Mouse (Mus musculus): ENCODE measurements at regions not wholly inside any gene's neighbourhood (a gene's known extent, or its start where the extent isn't known, plus 50 kb on each side); places are given as distances from the start of the nearest gene placed in this dataset.

DNA sequence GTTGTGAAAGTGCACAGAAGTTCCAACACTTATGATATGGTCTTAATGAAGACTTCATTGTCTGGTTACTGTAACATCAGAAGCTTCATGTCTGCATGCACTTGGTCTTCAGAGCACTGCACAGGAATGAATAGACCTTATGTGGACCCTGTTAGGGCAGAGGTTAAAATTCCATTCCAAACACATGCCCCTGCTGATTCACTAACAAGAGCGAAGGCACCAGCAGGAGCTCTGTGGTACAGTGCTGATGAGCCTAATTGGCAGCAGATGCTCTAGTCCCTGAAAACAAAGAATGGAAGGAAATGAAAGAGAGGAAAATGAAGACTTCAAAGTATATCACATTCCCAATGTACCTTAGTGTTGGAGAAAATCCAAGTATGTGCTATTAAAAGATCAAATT, 365.1 kb upstream of the Alcam start:
- no peak overlapping the region for H3K27ac ChIP-seq
- 65% methylated on average over 1 of the region's 1 CpGs for WGBS
- H3K27me3 ChIP-seq (replicated peaks): no peaks in the 10 kb centered on the region
- no peak for ATAC-seq (ENCODE audit: low FRiP score, low read depth)
- H3K4me3 ChIP-seq: no peak overlapping the region
- no peak overlapping the region for H3K9ac ChIP-seq
- no peaks in the 10 kb centered on the region for H3K9me3 ChIP-seq
- H3K36me3 ChIP-seq: no peaks in the 10 kb centered on the region
- no peaks in the 10 kb centered on the region for H3K4me1 ChIP-seq
- H3K4me2 ChIP-seq (replicated peaks): no peak overlapping the region

DNA sequence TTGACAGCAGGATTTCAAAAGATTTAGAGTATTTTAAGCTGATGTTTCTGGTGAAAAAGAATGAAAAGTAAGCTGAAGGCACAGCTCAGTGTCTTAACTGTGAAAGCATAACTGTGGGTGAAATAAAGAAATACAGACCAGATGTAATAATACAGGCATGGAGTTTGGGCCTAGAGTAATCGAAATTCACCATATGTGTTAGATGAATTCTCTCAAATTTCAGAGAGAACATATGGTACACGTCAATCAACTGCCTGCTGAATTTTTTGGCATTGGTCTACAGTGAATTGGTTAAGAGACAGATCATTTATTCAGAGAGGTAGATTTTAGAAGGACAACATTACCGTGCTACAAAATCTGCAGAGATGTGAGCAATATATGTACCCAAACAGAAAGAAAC, 357.3 kb upstream of the Alcam start:
- Histone ChIP-seq H3K27ac (no peak overlapping the region), H3K27me3 (replicated peaks) (no peaks in the 10 kb centered on the region), H3K4me3 (no peak overlapping the region), H3K4me1 (no peaks in the 10 kb centered on the region), H3K4me2 (replicated peaks) (no peak overlapping the region), H3K9ac (no peak overlapping the region), H3K9me3 (no peaks in the 10 kb centered on the region), H3K36me3 (no peaks in the 10 kb centered on the region)
- WGBS: 74% methylated on average over 3 of the region's 3 CpGs
- ATAC-seq (ENCODE audit: low FRiP score, low read depth): no peak

DNA sequence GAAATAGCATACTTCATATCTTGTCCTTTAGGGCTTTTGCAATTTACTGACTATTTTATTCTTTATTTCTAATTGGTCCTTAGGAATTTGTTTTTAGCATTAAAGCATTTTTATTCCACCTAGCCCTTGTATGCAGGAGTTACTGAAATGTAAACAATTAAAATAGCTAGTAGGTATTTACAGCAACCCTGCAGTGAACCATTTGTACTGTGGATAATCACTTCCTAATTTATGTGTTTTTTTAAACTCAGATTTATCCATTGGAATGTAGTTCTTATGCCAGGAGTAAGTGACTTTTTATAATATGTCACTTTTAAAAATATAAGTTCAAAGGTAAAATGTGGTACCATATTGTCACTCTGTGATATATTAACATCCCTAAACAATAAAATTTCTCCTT, 350.5 kb upstream of the Alcam start:
- Histone ChIP-seq H3K36me3 (no peaks in the 10 kb centered on the region), H3K27me3 (replicated peaks) (no peaks in the 10 kb centered on the region), H3K9me3 (no peaks in the 10 kb centered on the region), H3K4me2 (replicated peaks) (no peak overlapping the region), H3K4me3 (no peak overlapping the region), H3K27ac (no peak overlapping the region), H3K9ac (no peak overlapping the region), H3K4me1 (no peaks in the 10 kb centered on the region)
- ATAC-seq (ENCODE audit: low FRiP score, low read depth): no peak

DNA sequence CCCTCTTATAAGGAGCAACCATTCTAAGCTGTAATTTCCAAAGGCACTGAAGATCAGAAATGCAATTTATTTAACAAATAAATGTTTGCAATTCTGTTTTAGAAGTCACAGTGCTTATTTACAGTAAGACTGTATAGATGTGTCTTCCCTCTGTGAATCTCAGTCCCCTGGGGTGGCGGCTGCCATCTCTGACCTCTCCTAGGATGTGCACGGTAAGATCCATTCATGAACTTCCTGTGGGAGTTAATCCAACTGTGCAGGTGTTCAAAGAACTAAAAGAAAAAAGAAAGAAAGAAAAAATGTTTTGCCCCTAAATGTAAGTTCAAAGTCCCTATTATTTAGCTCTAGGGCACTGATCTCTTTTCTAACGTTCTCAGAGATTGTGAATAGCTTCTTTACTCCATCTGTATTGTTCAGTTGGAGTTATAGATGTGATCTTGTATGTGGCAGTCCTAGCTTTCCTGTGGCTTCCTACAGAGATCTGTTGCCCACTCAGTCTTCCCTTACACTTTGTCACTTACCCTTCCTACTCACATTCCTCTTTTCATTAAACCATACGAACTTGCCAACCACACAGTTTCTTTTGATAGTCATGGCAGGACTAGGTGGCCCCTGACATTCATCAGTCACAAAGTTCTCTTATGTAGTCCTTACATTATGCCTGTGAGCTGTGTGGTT, 346.0 kb upstream of the Alcam start:
- Histone ChIP-seq H3K27ac (no peak overlapping the region), H3K9me3 (no peaks in the 10 kb centered on the region), H3K4me1 (no peaks in the 10 kb centered on the region), H3K4me2 (replicated peaks) (no peak overlapping the region), H3K27me3 (replicated peaks) (no peaks in the 10 kb centered on the region), H3K4me3 (no peak overlapping the region), H3K36me3 (no peaks in the 10 kb centered on the region), H3K9ac (no peak overlapping the region)
- ATAC-seq (ENCODE audit: low FRiP score, low read depth): no peak
- 50% methylated on average over 4 of the region's 4 CpGs for WGBS

DNA sequence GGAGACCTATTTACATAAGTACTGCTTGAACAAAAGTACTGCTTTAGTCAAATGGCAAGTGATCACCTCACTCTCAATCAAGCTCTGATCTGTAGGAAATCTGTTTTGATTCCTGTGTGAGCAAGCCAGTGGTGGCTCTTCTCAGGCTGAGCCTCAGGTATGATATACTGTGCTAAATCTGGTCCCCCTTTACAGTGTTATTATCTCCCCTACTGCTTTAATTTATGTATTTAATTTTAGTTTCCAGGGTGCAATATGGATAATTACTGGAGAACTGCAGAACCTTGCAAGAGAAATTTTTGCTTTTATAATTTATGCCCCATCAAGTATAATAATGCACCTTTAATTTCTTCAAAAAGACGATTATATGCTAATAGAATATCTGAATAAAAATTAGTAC, 341.3 kb upstream of the Alcam start:
- H3K27ac ChIP-seq: no peak overlapping the region
- no peak overlapping the region for H3K9ac ChIP-seq
- H3K4me1 ChIP-seq: no peaks in the 10 kb centered on the region
- ATAC-seq (ENCODE audit: low FRiP score, low read depth): no peak
- no peaks in the 10 kb centered on the region for H3K27me3 ChIP-seq (replicated peaks)
- no peaks in the 10 kb centered on the region for H3K36me3 ChIP-seq
- H3K4me2 ChIP-seq (replicated peaks): no peak overlapping the region
- no peak overlapping the region for H3K4me3 ChIP-seq
- WGBS: 91% methylated on average over 1 of the region's 1 CpGs
- no peaks in the 10 kb centered on the region for H3K9me3 ChIP-seq

DNA sequence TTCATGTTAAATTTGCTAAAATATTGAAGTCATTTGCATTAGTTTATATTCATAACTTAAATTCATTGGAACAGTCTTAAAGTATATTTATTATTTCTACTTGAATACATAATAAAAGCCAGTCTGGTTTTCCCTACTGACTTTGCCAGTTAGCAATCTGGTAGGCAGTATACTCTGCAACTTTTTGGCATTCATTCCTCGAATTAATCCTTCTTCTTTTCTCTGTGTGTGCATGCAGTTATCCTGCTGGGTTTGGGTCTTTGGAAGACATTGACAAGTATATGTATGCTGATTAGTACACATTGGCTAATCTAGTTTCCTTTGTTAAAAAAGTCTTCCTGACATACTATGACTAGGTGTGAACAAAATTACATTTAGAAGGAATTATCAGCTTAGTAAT, 336.1 kb upstream of the Alcam start:
- 76% methylated on average over 1 of the region's 1 CpGs for WGBS
- H3K4me3 ChIP-seq: no peak overlapping the region
- no peak overlapping the region for H3K27ac ChIP-seq
- H3K9ac ChIP-seq: no peak overlapping the region
- no peaks in the 10 kb centered on the region for H3K36me3 ChIP-seq
- H3K27me3 ChIP-seq (replicated peaks): no peaks in the 10 kb centered on the region
- ATAC-seq (ENCODE audit: low FRiP score, low read depth): no peak
- H3K4me1 ChIP-seq: no peaks in the 10 kb centered on the region
- no peaks in the 10 kb centered on the region for H3K9me3 ChIP-seq
- no peak overlapping the region for H3K4me2 ChIP-seq (replicated peaks)

DNA sequence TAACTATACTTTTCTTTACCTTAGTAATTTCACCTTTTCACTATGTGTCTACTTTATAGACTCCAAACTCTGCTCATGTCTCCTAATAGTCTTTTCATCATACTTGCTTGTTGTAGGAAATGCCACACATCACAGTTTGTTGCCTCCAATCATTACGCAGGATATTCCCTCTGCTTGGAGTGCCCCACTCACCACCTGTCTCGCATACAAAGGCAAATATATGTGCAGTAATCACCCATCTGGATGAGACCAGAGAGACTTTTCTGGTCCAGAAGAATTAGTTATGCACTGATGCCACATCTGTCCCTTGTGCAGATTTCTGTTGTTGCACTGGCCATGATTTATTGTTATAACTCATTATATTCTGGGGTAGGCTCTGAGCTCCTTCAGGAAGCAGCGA, 293.9 kb upstream of the Alcam start:
- no peaks in the 10 kb centered on the region for H3K4me1 ChIP-seq
- H3K27ac ChIP-seq: no peak overlapping the region
- no peaks in the 10 kb centered on the region for H3K27me3 ChIP-seq (replicated peaks)
- 81% methylated on average over 3 of the region's 3 CpGs for WGBS
- 0 out of 2 replicates have a peak, but pooled peaks have one; percentile 29 for ATAC-seq (ENCODE audit: low FRiP score, low read depth)
- H3K9me3 ChIP-seq: no peaks in the 10 kb centered on the region
- no peak overlapping the region for H3K4me3 ChIP-seq
- no peak overlapping the region for H3K9ac ChIP-seq
- H3K36me3 ChIP-seq: no peaks in the 10 kb centered on the region
- no peak overlapping the region for H3K4me2 ChIP-seq (replicated peaks)

DNA sequence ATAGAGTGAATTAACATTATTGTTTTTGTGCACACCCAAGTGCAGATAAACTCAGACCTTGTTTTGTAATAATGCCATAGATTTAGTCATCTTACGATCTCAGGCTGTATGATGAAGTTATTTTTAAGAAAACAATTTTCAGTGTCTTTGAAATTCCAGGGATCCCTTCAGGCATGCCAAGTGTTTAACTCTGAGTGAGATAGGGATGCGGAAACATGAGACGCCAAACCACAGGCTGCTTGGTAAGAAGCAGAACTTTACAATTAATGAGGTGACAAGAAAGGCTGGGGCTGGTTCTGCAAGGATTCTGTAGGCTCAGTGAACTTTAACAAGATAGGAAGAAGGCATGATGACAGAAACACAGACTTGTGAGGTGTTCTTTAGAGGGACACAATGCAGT, 292.3 kb upstream of the Alcam start:
- ATAC-seq (ENCODE audit: low FRiP score, low read depth): no peak
- no peak overlapping the region for H3K9ac ChIP-seq
- no peaks in the 10 kb centered on the region for H3K4me1 ChIP-seq
- no peaks in the 10 kb centered on the region for H3K9me3 ChIP-seq
- no peak overlapping the region for H3K4me2 ChIP-seq (replicated peaks)
- H3K27ac ChIP-seq: no peak overlapping the region
- no peaks in the 10 kb centered on the region for H3K36me3 ChIP-seq
- no peak overlapping the region for H3K4me3 ChIP-seq
- 88% methylated on average over 3 of the region's 3 CpGs for WGBS
- no peaks in the 10 kb centered on the region for H3K27me3 ChIP-seq (replicated peaks)

DNA sequence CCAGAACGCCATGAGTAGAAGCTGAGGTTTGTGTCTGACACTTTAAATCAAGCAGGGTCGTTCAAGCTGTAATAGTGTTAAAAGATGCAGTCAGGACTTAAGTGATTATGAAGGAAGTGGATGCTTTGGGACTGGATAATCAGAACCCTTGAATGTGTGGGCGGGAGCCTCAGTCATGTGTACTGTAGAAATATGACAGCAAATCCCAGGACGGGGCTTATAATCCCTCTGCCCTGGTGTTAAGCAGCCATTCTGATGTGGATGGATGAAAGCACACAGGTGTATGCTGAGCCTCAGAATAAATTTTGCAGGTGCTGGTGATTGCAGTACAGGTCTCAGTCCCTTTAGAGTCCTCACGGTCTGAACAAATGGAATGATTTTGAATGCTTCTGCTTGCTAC, 290.8 kb upstream of the Alcam start:
- Histone ChIP-seq H3K9me3 (no peaks in the 10 kb centered on the region), H3K27me3 (replicated peaks) (no peaks in the 10 kb centered on the region), H3K27ac (no peak overlapping the region), H3K9ac (no peak overlapping the region), H3K36me3 (no peaks in the 10 kb centered on the region), H3K4me2 (replicated peaks) (no peak overlapping the region), H3K4me1 (no peaks in the 10 kb centered on the region), H3K4me3 (no peak overlapping the region)
- ATAC-seq (ENCODE audit: low FRiP score, low read depth): no peak
- WGBS: 82% methylated on average over 5 of the region's 5 CpGs

DNA sequence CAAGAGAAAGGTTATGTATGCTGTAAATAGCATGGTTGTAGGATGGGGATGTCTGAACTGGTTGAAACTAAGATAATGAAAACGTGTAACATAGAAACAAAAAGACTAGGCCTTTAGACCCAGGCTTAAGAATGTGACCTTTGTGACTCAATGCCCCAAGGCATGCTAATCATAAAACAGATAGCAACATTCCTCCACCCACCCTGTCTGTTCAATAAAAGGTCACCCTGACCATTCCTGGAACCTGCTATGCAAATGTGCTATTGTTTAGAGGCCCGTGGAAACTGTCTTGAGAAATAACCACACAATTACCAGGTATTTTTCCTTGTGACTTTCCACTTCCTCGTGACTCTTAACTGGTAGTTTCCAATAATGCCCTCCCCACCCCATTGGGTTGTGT, 288.3 kb upstream of the Alcam start:
- Histone ChIP-seq H3K27ac (no peak overlapping the region), H3K9ac (no peak overlapping the region), H3K9me3 (no peaks in the 10 kb centered on the region), H3K36me3 (no peaks in the 10 kb centered on the region), H3K27me3 (replicated peaks) (no peaks in the 10 kb centered on the region), H3K4me3 (no peak overlapping the region), H3K4me2 (replicated peaks) (no peak overlapping the region), H3K4me1 (no peaks in the 10 kb centered on the region)
- ATAC-seq (ENCODE audit: low FRiP score, low read depth): no peak
- WGBS: 74% methylated on average over 3 of the region's 3 CpGs

DNA sequence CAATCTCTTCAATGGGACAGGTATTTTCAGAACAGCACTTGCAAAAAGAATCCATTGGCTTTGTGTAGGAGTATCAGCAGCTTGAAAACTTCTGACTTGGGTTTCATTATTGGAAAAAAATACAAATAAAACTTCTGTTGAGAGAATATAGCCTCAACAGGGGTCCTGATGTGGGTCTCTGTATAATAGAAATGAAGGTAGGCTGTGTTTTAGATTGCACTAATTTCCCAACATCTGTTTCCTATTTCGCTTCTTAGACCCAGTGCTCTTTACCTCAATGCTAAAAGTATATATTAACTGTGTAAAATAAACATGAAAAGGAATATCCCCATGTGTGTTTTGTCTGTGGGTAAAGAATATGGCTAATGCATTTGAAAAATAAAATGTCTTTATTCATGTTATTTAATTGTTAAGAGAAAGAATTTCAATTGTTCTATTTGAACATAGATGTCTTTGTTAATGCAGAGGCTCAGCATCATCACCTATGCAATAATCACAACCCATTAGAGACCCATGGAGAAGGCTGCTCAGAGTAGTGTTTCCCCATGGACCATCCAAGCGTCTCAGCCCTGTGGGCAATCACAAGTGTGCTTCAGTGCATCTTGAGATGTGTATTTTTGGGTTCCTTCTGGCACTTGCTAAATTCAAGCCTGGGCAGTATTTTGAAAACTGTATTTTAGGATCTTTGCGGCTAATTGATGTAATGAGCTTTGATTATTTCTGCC, 272.4 kb upstream of the Alcam start:
- Histone ChIP-seq H3K36me3 (no peaks in the 10 kb centered on the region), H3K4me3 (no peak overlapping the region), H3K27me3 (replicated peaks) (no peaks in the 10 kb centered on the region), H3K4me1 (no peaks in the 10 kb centered on the region), H3K27ac (no peak overlapping the region), H3K9ac (no peak overlapping the region), H3K9me3 (no peaks in the 10 kb centered on the region), H3K4me2 (replicated peaks) (no peak overlapping the region)
- 86% methylated on average over 3 of the region's 3 CpGs for WGBS
- no peak for ATAC-seq (ENCODE audit: low FRiP score, low read depth)

DNA sequence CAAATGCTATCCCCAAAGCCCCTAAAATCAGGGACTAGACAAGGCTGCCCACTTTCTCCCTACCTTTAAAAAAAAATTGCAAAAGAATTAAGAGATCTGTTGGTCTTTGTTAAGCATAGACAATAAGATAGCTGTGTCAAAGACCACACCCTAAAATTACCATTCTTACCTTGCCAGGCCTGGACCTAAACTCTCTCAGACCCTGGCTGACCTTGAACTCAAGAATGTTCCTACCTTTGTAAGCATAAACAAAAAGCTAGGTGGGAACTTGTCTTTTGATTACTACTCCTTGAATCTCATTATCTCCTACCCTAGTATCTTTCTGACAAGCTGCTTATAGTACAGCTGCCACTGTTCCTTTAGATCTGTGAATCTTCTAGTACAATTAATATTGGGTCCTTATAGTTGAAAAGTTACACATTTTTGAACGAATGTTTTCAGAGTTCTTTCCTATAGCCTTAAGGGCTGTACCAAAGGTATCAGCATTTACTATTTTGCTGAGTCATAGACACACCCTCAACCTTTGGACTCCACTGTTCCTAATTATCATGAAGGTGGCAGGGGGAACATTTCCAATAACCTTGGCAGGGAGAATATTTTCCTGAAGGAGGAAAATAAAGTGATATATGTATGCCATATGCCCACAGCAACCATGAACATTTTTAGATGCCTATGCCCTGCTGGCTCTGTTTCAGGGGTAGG, 264.5 kb upstream of the Alcam start:
- no peak overlapping the region for H3K4me3 ChIP-seq
- no peak for ATAC-seq (ENCODE audit: low FRiP score, low read depth)
- H3K9me3 ChIP-seq: no peaks in the 10 kb centered on the region
- no peak overlapping the region for H3K27ac ChIP-seq
- H3K4me2 ChIP-seq (replicated peaks): no peak overlapping the region
- H3K4me1 ChIP-seq: no peaks in the 10 kb centered on the region
- H3K9ac ChIP-seq: no peak overlapping the region
- no peaks in the 10 kb centered on the region for H3K36me3 ChIP-seq
- 80% methylated on average over 1 of the region's 1 CpGs for WGBS
- no peaks in the 10 kb centered on the region for H3K27me3 ChIP-seq (replicated peaks)

DNA sequence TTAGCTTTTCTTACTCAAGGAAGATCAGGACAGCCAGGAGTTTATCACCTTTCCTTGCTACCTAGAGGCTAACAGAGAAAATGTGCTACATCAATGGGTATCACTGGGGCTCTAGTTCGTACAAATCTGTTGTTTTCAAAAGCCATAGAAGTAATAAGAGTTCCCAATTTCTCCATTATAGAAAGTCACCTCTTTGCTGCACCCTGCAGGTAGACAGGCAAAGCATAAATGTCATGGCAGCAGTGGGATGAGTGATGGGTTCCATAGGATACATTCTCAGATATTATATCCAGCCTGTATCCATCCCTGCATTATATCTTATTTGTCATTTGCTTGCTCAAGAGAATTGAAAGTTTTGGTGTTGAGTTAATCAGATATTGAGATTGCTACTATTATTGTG, 236.4 kb upstream of the Alcam start:
- WGBS: 91% methylated on average over 1 of the region's 1 CpGs

More for the DNA sequence above, 236.4 kb upstream of the Alcam start:
- Histone ChIP-seq H3K36me3 (no peaks in the 10 kb centered on the region), H3K4me1 (no peaks in the 10 kb centered on the region), H3K27me3 (replicated peaks) (no peaks in the 10 kb centered on the region), H3K27ac (no peak overlapping the region), H3K9me3 (no peaks in the 10 kb centered on the region), H3K4me2 (replicated peaks) (no peak overlapping the region), H3K4me3 (no peak overlapping the region), H3K9ac (no peak overlapping the region)
- no peak for ATAC-seq (ENCODE audit: low FRiP score, low read depth)
